Mouse (Mus musculus): ENCODE measurements at regions not wholly inside any gene's neighbourhood (a gene's known extent, or its start where the extent isn't known, plus 50 kb on each side); places are given as distances from the start of the nearest gene placed in this dataset.

DNA sequence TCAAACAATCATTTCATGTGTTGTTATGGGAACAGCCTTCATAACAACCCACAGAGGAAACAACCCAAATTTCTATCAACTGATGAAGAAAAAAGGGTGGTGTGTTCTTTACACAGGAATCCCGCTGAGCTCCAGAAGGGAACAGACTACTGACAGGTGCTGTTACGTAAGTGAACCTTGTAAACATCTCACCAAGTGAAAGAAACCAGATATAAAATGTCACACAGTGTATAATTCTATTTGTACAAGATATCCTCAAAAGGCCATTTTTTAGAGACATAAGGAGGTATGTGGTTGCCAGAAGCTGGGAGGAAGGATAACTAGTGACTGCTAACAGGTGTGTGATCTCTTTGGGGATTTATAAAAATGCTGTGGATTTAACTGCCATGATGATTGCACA lies 119.9 kb downstream of the Plod2 start:
- Histone ChIP-seq H3K4me1 (replicated peaks; ENCODE audit: control insufficient read depth, insufficient read depth, low read length) (no peaks in the 10 kb centered on the region), H3K27me3 (ENCODE audit: control insufficient read depth, insufficient read depth, low read length) (no peaks in the 10 kb centered on the region), H3K27ac (ENCODE audit: control insufficient read depth, insufficient read depth, low read length) (no peak overlapping the region), H3K36me3 (ENCODE audit: control insufficient read depth, insufficient read depth, low read length) (no peaks in the 10 kb centered on the region), H3K4me3 (ENCODE audit: control insufficient read depth, insufficient read depth, low read length) (no peak overlapping the region)
- TF ChIP-seq CTCF (IDR thresholded peaks at IDR 0.05; ENCODE audit: borderline replicate concordance, control insufficient read depth, extremely low read depth, insufficient read depth, low read length, poor library complexity) (no peak), POLR2A (IDR thresholded peaks at IDR 0.05; ENCODE audit: control insufficient read depth, extremely low read depth, insufficient read depth, low read length, poor library complexity) (no peak)
- WGBS = 86% methylated on average over 2 of the region's 2 CpGs
- no peak for DNase-seq

GRCm38 (mm10) chr9:92667361-92667881 lies 125.4 kb downstream of the Plod2 start:
- Histone ChIP-seq H3K27ac (ENCODE audit: control insufficient read depth, insufficient read depth, low read length) (no peak overlapping the region), H3K4me3 (ENCODE audit: control insufficient read depth, insufficient read depth, low read length) (no peak overlapping the region), H3K27me3 (ENCODE audit: control insufficient read depth, insufficient read depth, low read length) (no peaks in the 10 kb centered on the region), H3K36me3 (ENCODE audit: control insufficient read depth, insufficient read depth, low read length) (no peaks in the 10 kb centered on the region), H3K4me1 (replicated peaks; ENCODE audit: control insufficient read depth, insufficient read depth, low read length) (no peaks in the 10 kb centered on the region)
- DNase-seq = no peak
- TF ChIP-seq CTCF (IDR thresholded peaks at IDR 0.05; ENCODE audit: borderline replicate concordance, control insufficient read depth, extremely low read depth, insufficient read depth, low read length, poor library complexity) (no peak), POLR2A (IDR thresholded peaks at IDR 0.05; ENCODE audit: control insufficient read depth, extremely low read depth, insufficient read depth, low read length, poor library complexity) (no peak)
- 84% methylated on average over 1 of the region's 1 CpGs for WGBS

- TF ChIP-seq CTCF (IDR thresholded peaks at IDR 0.05; ENCODE audit: borderline replicate concordance, control insufficient read depth, extremely low read depth, insufficient read depth, low read length, poor library complexity) (no peak), POLR2A (IDR thresholded peaks at IDR 0.05; ENCODE audit: control insufficient read depth, extremely low read depth, insufficient read depth, low read length, poor library complexity) (no peak)
- no peak overlapping the region for H3K27ac ChIP-seq (ENCODE audit: control insufficient read depth, insufficient read depth, low read length)
- no peak for DNase-seq
- H3K27me3 ChIP-seq (ENCODE audit: control insufficient read depth, insufficient read depth, low read length) = no peaks in the 10 kb centered on the region
- 80% methylated on average over 3 of the region's 3 CpGs for WGBS
- no peaks in the 10 kb centered on the region for H3K36me3 ChIP-seq (ENCODE audit: control insufficient read depth, insufficient read depth, low read length)
- no peak overlapping the region for H3K4me3 ChIP-seq (ENCODE audit: control insufficient read depth, insufficient read depth, low read length)
- no peaks in the 10 kb centered on the region for H3K4me1 ChIP-seq (replicated peaks; ENCODE audit: control insufficient read depth, insufficient read depth, low read length)
These were observed 129.9 kb downstream of the Plod2 start for GRCm38 (mm10) chr9:92671966-92672365.

DNA sequence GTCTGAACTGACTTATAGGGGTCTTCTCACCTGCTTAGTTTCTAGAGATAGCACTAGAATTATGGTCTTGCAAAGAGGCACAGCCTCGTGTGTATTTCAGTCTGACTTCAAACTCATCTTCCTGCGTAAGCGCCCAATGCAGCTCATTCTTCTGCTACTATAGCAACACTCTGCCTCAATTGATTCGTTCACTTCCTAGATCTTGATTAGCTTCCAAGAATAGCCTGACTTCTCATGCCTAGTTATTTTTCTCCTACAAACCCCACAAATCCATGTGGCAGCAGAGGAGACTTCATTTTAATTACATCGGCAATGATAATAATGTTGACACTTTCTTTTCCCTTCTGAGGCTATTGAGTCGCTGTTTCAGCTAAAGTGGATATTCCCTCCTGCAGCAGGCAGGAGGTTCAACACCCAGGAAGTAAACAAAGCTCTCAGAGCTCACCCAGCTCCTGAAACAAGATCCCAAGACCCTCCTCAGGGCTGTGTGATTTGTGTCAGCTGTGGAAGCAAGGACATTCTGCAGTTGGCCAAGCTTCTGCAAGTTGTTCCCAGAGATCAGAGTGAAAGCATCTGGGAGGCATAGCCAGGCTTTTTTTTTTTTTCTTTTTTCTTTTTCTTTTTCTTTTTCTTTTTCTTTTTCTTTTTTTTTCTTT lies 152.5 kb downstream of the Plod2 start:
- no peak for DNase-seq
- no peaks in the 10 kb centered on the region for H3K27me3 ChIP-seq (ENCODE audit: control insufficient read depth, insufficient read depth, low read length)
- no peak for TF ChIP-seq CTCF (IDR thresholded peaks at IDR 0.05; ENCODE audit: borderline replicate concordance, control insufficient read depth, extremely low read depth, insufficient read depth, low read length, poor library complexity)
- TF ChIP-seq POLR2A (IDR thresholded peaks at IDR 0.05; ENCODE audit: control insufficient read depth, extremely low read depth, insufficient read depth, low read length, poor library complexity) = no peak
- H3K36me3 ChIP-seq (ENCODE audit: control insufficient read depth, insufficient read depth, low read length) = no peaks in the 10 kb centered on the region
- H3K4me3 ChIP-seq (ENCODE audit: control insufficient read depth, insufficient read depth, low read length) = no peak overlapping the region
- WGBS = 67% methylated on average over 6 of the region's 6 CpGs
- H3K27ac ChIP-seq (ENCODE audit: control insufficient read depth, insufficient read depth, low read length) = no peak overlapping the region
- no peaks in the 10 kb centered on the region for H3K4me1 ChIP-seq (replicated peaks; ENCODE audit: control insufficient read depth, insufficient read depth, low read length)

DNA sequence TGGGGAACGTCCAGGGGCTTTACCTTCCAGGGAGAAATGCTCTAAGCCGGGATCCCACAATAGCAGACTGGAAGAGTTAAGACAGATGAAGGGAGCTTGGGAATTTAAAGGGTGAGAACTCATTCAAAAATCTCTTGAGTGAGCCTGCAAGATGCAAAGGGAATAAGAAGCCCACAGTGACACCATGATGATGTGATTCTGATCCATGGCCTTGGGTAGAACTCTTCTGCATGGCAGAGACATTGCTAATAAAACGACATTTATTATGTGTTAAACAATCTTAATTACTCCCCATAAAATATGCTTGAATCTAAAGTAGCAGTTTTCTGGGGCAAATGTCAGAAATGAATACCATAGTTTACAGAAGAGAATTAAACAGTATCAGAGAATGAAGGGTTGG lies 155.9 kb downstream of the Plod2 start:
- DNase-seq = no peak
- 82% methylated on average over 3 of the region's 3 CpGs for WGBS
- TF ChIP-seq POLR2A (IDR thresholded peaks at IDR 0.05; ENCODE audit: control insufficient read depth, extremely low read depth, insufficient read depth, low read length, poor library complexity) (no peak), CTCF (IDR thresholded peaks at IDR 0.05; ENCODE audit: borderline replicate concordance, control insufficient read depth, extremely low read depth, insufficient read depth, low read length, poor library complexity) (no peak)
- no peak overlapping the region for H3K4me3 ChIP-seq (ENCODE audit: control insufficient read depth, insufficient read depth, low read length)
- no peaks in the 10 kb centered on the region for H3K36me3 ChIP-seq (ENCODE audit: control insufficient read depth, insufficient read depth, low read length)
- no peaks in the 10 kb centered on the region for H3K4me1 ChIP-seq (replicated peaks; ENCODE audit: control insufficient read depth, insufficient read depth, low read length)
- no peaks in the 10 kb centered on the region for H3K27me3 ChIP-seq (ENCODE audit: control insufficient read depth, insufficient read depth, low read length)
- H3K27ac ChIP-seq (ENCODE audit: control insufficient read depth, insufficient read depth, low read length) = no peak overlapping the region

DNA sequence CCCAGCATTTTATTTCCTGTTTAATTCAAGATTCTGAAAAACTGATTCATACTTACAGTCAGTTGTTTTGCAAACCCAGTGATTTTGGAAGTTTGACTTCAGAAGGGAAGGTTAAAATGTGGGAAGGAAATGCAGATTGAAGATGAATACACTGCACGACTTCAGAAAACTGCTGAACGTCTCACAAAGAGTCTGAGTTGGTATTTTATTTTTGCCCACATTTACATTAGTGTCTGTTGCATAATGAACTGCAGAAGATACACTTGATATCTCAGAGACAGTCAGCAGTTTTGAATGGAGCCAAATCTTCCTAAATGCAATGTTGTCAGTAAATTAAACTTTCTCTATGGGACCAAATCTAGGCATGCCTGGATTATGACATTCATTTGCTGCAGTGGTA lies 162.7 kb downstream of the Plod2 start:
- no peaks in the 10 kb centered on the region for H3K27me3 ChIP-seq (ENCODE audit: control insufficient read depth, insufficient read depth, low read length)
- no peak overlapping the region for H3K27ac ChIP-seq (ENCODE audit: control insufficient read depth, insufficient read depth, low read length)
- no peak for TF ChIP-seq POLR2A (IDR thresholded peaks at IDR 0.05; ENCODE audit: control insufficient read depth, extremely low read depth, insufficient read depth, low read length, poor library complexity)
- no peak for TF ChIP-seq CTCF (IDR thresholded peaks at IDR 0.05; ENCODE audit: borderline replicate concordance, control insufficient read depth, extremely low read depth, insufficient read depth, low read length, poor library complexity)
- WGBS = 86% methylated on average over 2 of the region's 2 CpGs
- H3K36me3 ChIP-seq (ENCODE audit: control insufficient read depth, insufficient read depth, low read length) = no peaks in the 10 kb centered on the region
- H3K4me3 ChIP-seq (ENCODE audit: control insufficient read depth, insufficient read depth, low read length) = no peak overlapping the region
- no peaks in the 10 kb centered on the region for H3K4me1 ChIP-seq (replicated peaks; ENCODE audit: control insufficient read depth, insufficient read depth, low read length)
- no peak for DNase-seq
